Mouse (Mus musculus) forebrain, embryonic 11.5 days (tissue): ENCODE data around the gene Mtf1. TPM values are rescaled to one million over a fixed set of nuclear protein-coding genes. Genes with fewer than 3 reads are reported as not detected.

Experiments
- ATAC-seq: fragments of 200-750 bp; cut with Nextera tagmentation; replicated peaks from 2 replicates; pipeline ENCODE4 v1.8.0; 2017; ENCODE audit warnings: moderate TSS enrichment; ENCODE audit not compliant: low FRiP score
- DNase-seq: peaks from one replicate; pipeline ENCODE4 v3.0.0-alpha.2; 2017; ENCODE audit warnings: low spot score
- H3K27ac ChIP-seq: fragments of 300-500 bp; sonication (generic); 2 replicates; pipeline ENCODE4 v1.5.1; 2014; ENCODE audit warnings: low read depth, low read length
- H3K27me3 ChIP-seq: fragments of 300-500 bp; sonication (generic); 2 replicates; pipeline ENCODE4 v1.6.1; 2014; ENCODE audit warnings: mild to moderate bottlenecking, low read length, mixed read lengths; ENCODE audit not compliant: control insufficient read depth, insufficient read depth
- H3K36me3 ChIP-seq: fragments of 300-500 bp; sonication (generic); 2 replicates; pipeline ENCODE4 v1.6.1; 2014; ENCODE audit warnings: mild to moderate bottlenecking, low read length, moderate library complexity, mixed read lengths; ENCODE audit not compliant: control insufficient read depth, insufficient read depth
- H3K4me1 ChIP-seq: fragments of 300-500 bp; sonication (generic); replicated peaks from 2 replicates; pipeline ENCODE4 v1.6.1; 2014; ENCODE audit warnings: low read length, mixed read lengths; ENCODE audit not compliant: control insufficient read depth, insufficient read depth
- H3K4me2 ChIP-seq: fragments of 300-500 bp; sonication (generic); 2 replicates; pipeline ENCODE4 v1.6.1; 2014; ENCODE audit warnings: low read depth, mild to moderate bottlenecking, low read length, moderate library complexity, mixed read lengths; ENCODE audit not compliant: severe bottlenecking
- H3K4me3 ChIP-seq: fragments of 300-500 bp; sonication (generic); 2 replicates; pipeline ENCODE4 v1.5.1; 2014; ENCODE audit warnings: low read depth, low read length
- H3K9ac ChIP-seq: fragments of 300-500 bp; sonication (generic); 2 replicates; pipeline ENCODE4 v1.6.1; 2014; ENCODE audit warnings: low read length
- H3K9me3 ChIP-seq: fragments of 300-500 bp; sonication (generic); 2 replicates; pipeline ENCODE4 v1.6.1; 2016; ENCODE audit warnings: low read length, mixed read lengths; ENCODE audit not compliant: control insufficient read depth
- WGBS: fragments of 180-500 bp; shearing (Covaris S2); extraction: QIAGEN DNeasy Blood & Tissue Kit; methylation state at CpG from one replicate; pipeline ENCODE4 v1.1.7; 2014; 5-methylcytosine and 5-hydroxymethylcytosine counted together
- polyA plus RNA-seq: library from polyadenylated mRNA; unstranded; fragments of >200 nt; fragmentation: Nextera tagmentation; extraction: Ambion mirVana; gene quantifications from 2 replicates; pipeline ENCODE4 v1.2.1, GENCODE M21; 2014

Mtf1 gene
- polyA plus RNA-seq, 1 experiment from 2014 or later: 15.4 TPM

DNA sequence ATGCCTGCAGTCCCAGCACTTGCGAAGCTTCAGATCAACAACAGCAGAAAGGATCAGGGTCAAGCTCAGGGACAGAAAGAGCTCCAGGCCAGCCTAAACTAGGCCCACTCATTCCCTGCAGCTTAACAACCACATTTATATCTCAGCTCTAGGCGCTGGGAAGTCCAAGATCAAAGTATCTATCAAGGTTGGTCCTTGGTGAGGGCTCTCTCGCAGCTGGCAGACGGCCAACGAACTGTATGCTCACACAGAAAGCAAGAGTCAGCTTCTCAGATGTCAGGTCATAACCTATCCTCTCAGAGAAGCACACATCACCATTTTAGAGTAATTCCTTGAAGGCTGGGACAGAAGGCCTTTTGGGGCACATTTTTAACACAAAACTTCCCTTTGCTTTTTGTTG lies 56.5 kb downstream of the Mtf1 start:
- H3K27ac ChIP-seq: no peak overlapping the region
- no peaks in the 10 kb centered on the region for H3K9me3 ChIP-seq
- no peak overlapping the region for H3K9ac ChIP-seq
- no peak for ATAC-seq
- H3K27me3 ChIP-seq: peaks cover 2% of the 10 kb centered on the region; the same call in 1 of the 2 replicates
- H3K4me2 ChIP-seq: no peak overlapping the region
- H3K36me3 ChIP-seq: no peaks in the 10 kb centered on the region
- no peaks in the 10 kb centered on the region; the same call in 1 of the 2 replicates for H3K4me1 ChIP-seq
- DNase-seq: no peak
- no peak overlapping the region for H3K4me3 ChIP-seq
- WGBS: 77% methylated on average over 5 of the region's 5 CpGs

GRCm38 (mm10) chr4:124860446-124860845 lies 58.5 kb downstream of the Mtf1 start:
- no peak overlapping the region for H3K4me3 ChIP-seq
- H3K4me2 ChIP-seq: peak overlapping the region; percentile 79; the same call in 1 of the 2 replicates

GRCm38 (mm10) chr4:124861283-124862188 lies 59.6 kb downstream of the Mtf1 start, which contains the start of gene Maneal:
Gene Maneal, minus strand, starts transcription at chr4:124862171.
- peak within 1 kb of the TSS; percentile 79 for H3K4me2 ChIP-seq
- H3K9me3 ChIP-seq: no peaks in the 10 kb centered on the region
- ATAC-seq: peak; percentile 31; the same call in 1 of the 2 replicates
- H3K9ac ChIP-seq: peak within 1 kb of the TSS; percentile 82
- H3K36me3 ChIP-seq: no peaks in the 10 kb centered on the region
- peak within 1 kb of the TSS; percentile 68 for H3K4me3 ChIP-seq
- H3K27me3 ChIP-seq: peaks cover 2% of the 10 kb centered on the region; the same call in 1 of the 2 replicates
- peak; percentile 62 for DNase-seq
- no peaks in the 10 kb centered on the region; the same call in 1 of the 2 replicates for H3K4me1 ChIP-seq
- 2% methylated on average over 67 of the region's 77 CpGs for WGBS
- H3K27ac ChIP-seq: no peak within 1 kb of the TSS

More at GRCm38 (mm10) chr4:124860446-124860845, 58.5 kb downstream of the Mtf1 start:
- Histone ChIP-seq H3K4me1 (no peaks in the 10 kb centered on the region; the same call in 1 of the 2 replicates), H3K36me3 (no peaks in the 10 kb centered on the region), H3K27ac (no peak overlapping the region), H3K27me3 (peaks cover 2% of the 10 kb centered on the region; the same call in 1 of the 2 replicates), H3K9me3 (no peaks in the 10 kb centered on the region), H3K9ac (no peak overlapping the region)
- DNase-seq: peak; percentile 82
- no peak for ATAC-seq
- 15% methylated on average over 7 of the region's 7 CpGs for WGBS

- Histone ChIP-seq H3K4me1 (no peaks in the 10 kb centered on the region), H3K36me3 (no peaks in the 10 kb centered on the region), H3K9me3 (peaks cover 2% of the 10 kb centered on the region; the same call in 1 of the 2 replicates), H3K27me3 (no peaks in the 10 kb centered on the region), H3K4me2 (no peak overlapping the region), H3K27ac (no peak overlapping the region), H3K4me3 (no peak overlapping the region), H3K9ac (no peak overlapping the region)
- ATAC-seq (no peak), DNase-seq (no peak)
- WGBS: 97% methylated on average over 1 of the region's 1 CpGs
Measured at GRCm38 (mm10) chr4:124872719-124873118, 70.8 kb downstream of the Mtf1 start.

GRCm38 (mm10) chr4:124880599-124880998 lies 78.7 kb downstream of the Mtf1 start, which contains the start of gene Epha10:
Gene Epha10, plus strand, starts transcription at chr4:124880899.
- ATAC-seq (no peak), DNase-seq (no peak)
- WGBS: 4% methylated on average over 11 of the region's 11 CpGs
- H3K9me3 ChIP-seq: no peaks in the 10 kb centered on the region
- H3K27ac ChIP-seq: no peak within 1 kb of the TSS
- peak within 1 kb of the TSS; percentile 46 for H3K4me3 ChIP-seq
- H3K9ac ChIP-seq: peak within 1 kb of the TSS; percentile 33; the same call in 1 of the 2 replicates
- peaks cover 22% of the 10 kb centered on the region for H3K27me3 ChIP-seq
- peak within 1 kb of the TSS; percentile 75 for H3K4me2 ChIP-seq
- no peaks in the 10 kb centered on the region for H3K36me3 ChIP-seq
- H3K4me1 ChIP-seq: peaks cover 11% of the 10 kb centered on the region; the same call in 1 of the 2 replicates

GRCm38 (mm10) chr4:124881341-124881908 lies 79.5 kb downstream of the Mtf1 start:
- peak overlapping the region; percentile 33; the same call in 1 of the 2 replicates for H3K9ac ChIP-seq
- peaks cover 22% of the 10 kb centered on the region for H3K27me3 ChIP-seq

GRCm38 (mm10) chr4:124882151-124882729 lies 80.3 kb downstream of the Mtf1 start:
- WGBS: 0% methylated on average over 37 of the region's 37 CpGs
- Histone ChIP-seq H3K27me3 (peaks cover 22% of the 10 kb centered on the region), H3K4me1 (peaks cover 11% of the 10 kb centered on the region; the same call in 1 of the 2 replicates), H3K4me3 (peak overlapping the region; percentile 46), H3K27ac (no peak overlapping the region), H3K4me2 (peak overlapping the region; percentile 75), H3K36me3 (no peaks in the 10 kb centered on the region), H3K9me3 (no peaks in the 10 kb centered on the region), H3K9ac (no peak overlapping the region)
- ATAC-seq (peak; percentile 13; the same call in 1 of the 2 replicates), DNase-seq (peak; percentile 80)

More at GRCm38 (mm10) chr4:124881341-124881908, 79.5 kb downstream of the Mtf1 start:
- under 1% methylated on average over 37 of the region's 37 CpGs for WGBS
- DNase-seq (peak; percentile 95), ATAC-seq (peak; percentile 98)
- Histone ChIP-seq H3K4me3 (peak overlapping the region; percentile 46), H3K4me2 (peak overlapping the region; percentile 75), H3K4me1 (peaks cover 11% of the 10 kb centered on the region; the same call in 1 of the 2 replicates), H3K9me3 (no peaks in the 10 kb centered on the region), H3K36me3 (no peaks in the 10 kb centered on the region), H3K27ac (no peak overlapping the region)

DNA sequence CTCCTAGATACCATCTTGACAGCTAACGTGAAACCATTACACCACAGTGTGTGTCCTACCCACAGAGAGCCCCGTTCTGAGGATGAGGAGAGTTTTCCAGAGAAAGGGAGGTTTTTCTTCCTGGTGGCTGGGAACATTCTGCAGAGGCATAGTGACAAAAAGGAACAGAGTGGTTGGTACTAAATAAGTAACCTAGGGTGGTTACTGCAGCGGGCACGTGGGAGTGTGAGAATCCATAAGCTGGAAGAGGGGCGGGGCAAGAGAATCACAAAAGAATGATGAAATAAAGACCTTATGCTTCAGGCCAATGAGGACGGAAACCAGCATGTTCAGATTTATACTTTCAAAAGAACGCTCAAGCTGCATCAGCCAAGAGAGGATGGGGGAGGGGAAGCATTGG lies 86.8 kb downstream of the Mtf1 start:
- H3K27ac ChIP-seq: no peak overlapping the region
- WGBS: 70% methylated on average over 7 of the region's 7 CpGs
- ATAC-seq: no peak

More for the DNA sequence above, 86.8 kb downstream of the Mtf1 start:
- H3K27me3 ChIP-seq: peaks cover 16% of the 10 kb centered on the region
- no peak overlapping the region for H3K4me3 ChIP-seq
- H3K9me3 ChIP-seq: no peaks in the 10 kb centered on the region
- no peak overlapping the region for H3K4me2 ChIP-seq
- no peaks in the 10 kb centered on the region for H3K4me1 ChIP-seq
- no peaks in the 10 kb centered on the region for H3K36me3 ChIP-seq
- DNase-seq: no peak
- no peak overlapping the region for H3K9ac ChIP-seq
